Comparison of ENCODE assay signal across 20 mouse cellular contexts in the genomic region with DNA sequence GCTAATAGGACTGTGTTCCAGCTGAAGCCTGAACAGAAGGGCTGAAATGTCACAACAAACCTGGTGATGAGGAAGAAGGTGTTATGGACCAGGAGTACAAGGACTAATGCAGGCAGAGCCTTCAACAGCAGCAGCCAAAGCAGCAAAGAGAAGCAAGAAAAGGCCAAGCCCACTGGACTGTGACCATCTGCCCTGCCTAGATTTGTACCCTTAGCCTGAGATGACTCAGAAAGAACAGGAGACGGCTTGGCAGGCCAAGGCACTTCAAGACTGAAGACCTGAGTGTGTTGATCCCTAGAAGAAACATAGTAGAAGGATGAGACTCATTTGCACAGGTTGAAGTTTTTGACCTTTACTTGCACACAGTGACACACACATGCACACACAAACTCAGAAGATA.
"Had no signal": no experiment of that assay in that cellular context is flagged by ENCODE, and none has a peak within 500 bp of the region (broad histone marks: within the 10 kb centered on the region; RNA-seq: fewer than 3 reads in every experiment).

No protein-coding gene starts in this region.

- H3K4me1 ChIP-seq: limb, embryonic 10.5 days; limb, embryonic 13.5 days; liver, embryonic 12.5 days; liver, embryonic 15.5 days; lung, embryonic 15.5 days; midbrain, embryonic 12.5 days; midbrain, embryonic 15.5 days; neural tube, embryonic 12.5 days; neural tube, embryonic 15.5 days had no signal

- H3K27ac ChIP-seq: kidney, postnatal 0 days; limb, embryonic 10.5 days; limb, embryonic 13.5 days; liver, embryonic 12.5 days; liver, embryonic 15.5 days; lung, embryonic 15.5 days; midbrain, embryonic 12.5 days; midbrain, embryonic 15.5 days; neural tube, embryonic 12.5 days; neural tube, embryonic 15.5 days had no signal

- ATAC-seq: liver, embryonic 12.5 days; midbrain, embryonic 15.5 days had no signal

- H3K4me2 ChIP-seq: limb, embryonic 13.5 days; liver, embryonic 12.5 days; liver, embryonic 15.5 days; lung, embryonic 15.5 days; midbrain, embryonic 12.5 days; midbrain, embryonic 15.5 days; neural tube, embryonic 12.5 days; neural tube, embryonic 15.5 days had no signal

- H3K9ac ChIP-seq: limb, embryonic 13.5 days; liver, embryonic 12.5 days; liver, embryonic 15.5 days; lung, embryonic 15.5 days; midbrain, embryonic 12.5 days; midbrain, embryonic 15.5 days; neural tube, embryonic 12.5 days; neural tube, embryonic 15.5 days had no signal

- H3K4me3 ChIP-seq: limb, embryonic 10.5 days; limb, embryonic 13.5 days; liver, embryonic 12.5 days; liver, embryonic 15.5 days; lung, embryonic 15.5 days; midbrain, embryonic 12.5 days; midbrain, embryonic 15.5 days; neural tube, embryonic 12.5 days; neural tube, embryonic 15.5 days had no signal

- H3K27me3 ChIP-seq: limb, embryonic 13.5 days; liver, embryonic 12.5 days; liver, embryonic 15.5 days; lung, embryonic 15.5 days; midbrain, embryonic 12.5 days; midbrain, embryonic 15.5 days; neural tube, embryonic 12.5 days; neural tube, embryonic 15.5 days had no signal

- DNase-seq: kidney, postnatal 4 days; liver; lung, adult 18-20 months; lung, postnatal 10 days; lung, postnatal 36 days; right cerebral cortex, adult 18-20 months; right cerebral cortex, postnatal 25 days; thymus, adult 2 months; thymus, postnatal 14 days; thymus, postnatal 4 days had no signal

- H3K9me3 ChIP-seq: limb, embryonic 10.5 days; limb, embryonic 13.5 days; liver, embryonic 12.5 days; liver, embryonic 15.5 days; lung, embryonic 15.5 days; midbrain, embryonic 12.5 days; midbrain, embryonic 15.5 days; neural tube, embryonic 12.5 days; neural tube, embryonic 15.5 days had no signal
